In genomic region chr3:35066824-35067223, GRCm38 (mm10) we compare ENCODE assay signal across 12 mouse cellular contexts.
DNase-seq lines count a peak whose midpoint lies in the region; TF ChIP-seq lines count a peak whose summit lies in the region.
"Had no signal": no experiment of that assay in that cellular context is flagged by ENCODE, and none has a peak within 500 bp of the region (broad histone marks: within the 10 kb centered on the region; RNA-seq: fewer than 3 reads in every experiment).

No protein-coding gene starts in this region.

- no peak for TF ChIP-seq POLR2A in olfactory bulb, adult 2 months (IDR thresholded peaks at IDR 0.05; ENCODE audit: insufficient read depth, low read depth, low read length)

- no peak for TF ChIP-seq CTCF in layer of hippocampus, adult 2 months (conservative IDR thresholded peaks at IDR 0.05)
- TF ChIP-seq CTCF in olfactory bulb, adult 2 months (IDR thresholded peaks at IDR 0.05; ENCODE audit: insufficient read depth, low read depth, low read length) = no peak

- DNase-seq in layer of hippocampus, adult 2 months (ENCODE audit: low spot score in 2 of 2) = peak; percentile 17 to 23
- DNase-seq in layer of hippocampus, adult 9-10 months (ENCODE audit: low spot score) = no peak
- DNase-seq in brain, adult 2 months (ENCODE audit: low read depth, low spot score) = peak; percentile 86
- peak; percentile 63 to 70 for DNase-seq in cerebellum, postnatal 36 days
- DNase-seq in MN1 (ENCODE audit: low spot score) = no peak
- no peak for DNase-seq in thymus, postnatal 36 days
- DNase-seq in gastrocnemius, postnatal 4 days (ENCODE audit: low spot score in 2 of 2) = no peak
- DNase-seq: liver, postnatal 0 days; thymus, adult 18-20 months had no signal

- 24% methylated on average over 9 of the region's 9 CpGs for WGBS in olfactory bulb, adult 2 months

- H3K4me3 ChIP-seq in layer of hippocampus, adult 2 months = no peak overlapping the region
- H3K4me3 ChIP-seq in olfactory bulb, adult 2 months (ENCODE audit: insufficient read depth, low read depth, low read length) = no peak overlapping the region
- H3K4me3 ChIP-seq: heart, embryonic 13.5 days had no signal

- H3K27ac ChIP-seq in layer of hippocampus, adult 2 months = no peak overlapping the region
- peak overlapping the region; percentile 56 for H3K27ac ChIP-seq in olfactory bulb, adult 2 months (ENCODE audit: insufficient read depth, low read depth, low read length)
- H3K27ac ChIP-seq: heart, embryonic 13.5 days; kidney, postnatal 0 days had no signal

- peaks cover 3% of the 10 kb centered on the region; the same call in 1 of the 2 replicates for H3K4me1 ChIP-seq in olfactory bulb, adult 2 months (ENCODE audit: control insufficient read depth, insufficient read depth, low read length)
- H3K4me1 ChIP-seq: heart, embryonic 13.5 days had no signal

Comparison
In these comparisons a context has a peak if more than half of its experiments do, and no peak if none do; other contexts are left out.
1. DNase-seq: peak in layer of hippocampus, adult 2 months (2 of 2), brain, adult 2 months (single experiment) and cerebellum, postnatal 36 days (2 of 2); none in layer of hippocampus, adult 9-10 months (single experiment), MN1 (single experiment), thymus, postnatal 36 days (0 of 2) and gastrocnemius, postnatal 4 days (0 of 2).